Mouse (Mus musculus): Measurements from ENCODE around the gene Zfp592.
"Not testable (repeated sequence)": the region's sequence is repeated elsewhere in the genome, so short reads cannot be mapped to it uniquely, and the experiment has no call there.

Zfp592 gene

DNA sequence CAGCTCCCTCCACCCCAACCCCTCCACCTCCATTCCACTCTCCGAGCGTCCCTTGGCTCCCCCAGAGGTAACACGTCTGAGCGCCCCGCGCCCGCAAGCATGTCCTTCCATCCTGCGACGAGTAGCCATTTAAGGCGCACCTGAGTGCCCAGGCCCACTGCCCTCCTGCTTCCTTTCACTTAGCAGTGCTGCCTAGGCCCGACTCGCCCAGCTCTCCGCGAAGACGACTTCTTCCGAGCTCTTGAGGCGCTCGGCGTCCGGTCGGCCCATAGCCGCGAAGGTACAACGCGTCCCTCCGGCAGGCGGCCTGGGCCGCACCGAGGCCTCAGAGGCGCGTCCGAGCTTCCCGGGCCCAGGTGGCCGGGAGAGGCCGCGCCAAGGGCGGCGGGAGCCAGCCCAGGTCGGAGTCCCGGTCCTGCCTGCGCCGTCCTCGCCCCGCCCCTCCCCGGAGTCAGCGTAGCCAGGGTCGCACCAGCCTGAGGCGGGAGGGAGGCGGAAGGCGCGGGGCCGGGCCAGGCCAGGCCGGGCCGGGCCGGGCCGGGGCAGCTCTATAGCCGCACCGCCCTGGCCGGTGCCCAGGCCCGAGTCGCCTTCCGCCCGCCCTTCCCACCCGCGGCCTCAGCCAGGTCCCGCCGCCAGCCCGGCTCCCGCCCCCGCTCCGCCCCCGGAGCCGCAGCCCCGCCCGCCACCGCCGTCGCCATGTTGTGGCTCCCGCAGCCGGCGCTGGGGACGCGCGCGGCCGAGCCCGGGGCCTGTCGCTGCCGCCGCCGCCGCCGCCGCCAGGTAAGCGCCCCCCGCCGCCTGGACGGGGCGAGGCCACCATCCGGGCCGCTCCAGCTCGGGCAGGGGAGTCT, at the start of gene Zfp592:
TSS of gene Zfp592 (plus strand) at position 702 of the 854 bp plus-strand sequence.
- DNase-seq: peak; percentile 84 to 85

DNA sequence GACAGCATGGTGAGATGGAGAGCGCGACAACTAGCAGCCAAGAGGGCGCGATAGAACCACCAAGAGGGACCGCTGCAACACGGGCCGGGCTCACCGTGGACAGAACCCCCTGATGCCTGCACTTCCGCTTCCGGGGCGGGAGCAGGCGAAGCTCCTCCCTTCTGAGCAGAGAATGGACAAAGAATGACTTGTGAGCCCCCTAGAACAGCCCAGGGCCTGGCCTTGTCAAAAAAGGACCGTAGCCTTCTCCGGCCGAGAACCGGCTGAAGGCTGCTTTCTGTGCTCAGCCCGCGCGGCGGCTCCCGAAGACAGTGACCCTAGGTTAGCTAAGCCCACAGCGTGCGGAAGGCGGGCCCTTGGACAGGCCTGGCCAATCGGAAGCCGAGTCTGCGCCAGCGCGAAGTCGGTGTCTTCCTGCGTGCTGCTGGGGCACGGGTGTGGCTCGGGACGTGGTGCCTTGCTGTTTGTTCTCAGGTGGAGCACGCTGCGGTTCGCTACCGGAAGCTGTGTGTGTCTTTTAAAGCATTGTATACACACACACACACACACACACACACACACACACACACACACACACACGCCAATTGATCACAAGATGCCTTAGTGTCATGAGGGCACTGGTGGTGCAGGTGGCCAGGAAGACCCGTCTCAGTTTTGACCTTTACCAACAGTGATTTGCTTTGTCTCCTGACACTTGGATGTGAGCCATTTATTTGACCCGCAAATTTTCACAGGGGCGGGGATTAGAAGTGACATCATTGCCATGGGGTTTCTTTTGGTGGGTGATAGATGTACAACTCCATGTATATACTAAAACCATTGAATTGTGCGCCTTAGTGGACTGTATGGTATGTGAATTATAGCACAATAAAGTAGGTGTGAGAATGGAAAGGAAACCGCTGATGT, 45.8 kb upstream of the Zfp592 start, which contains the start of gene Sec11a:
TSS of gene Sec11a (minus strand) at position 336 of the 906 bp plus-strand sequence.
- peak; percentile 95 to 96 for DNase-seq

DNA sequence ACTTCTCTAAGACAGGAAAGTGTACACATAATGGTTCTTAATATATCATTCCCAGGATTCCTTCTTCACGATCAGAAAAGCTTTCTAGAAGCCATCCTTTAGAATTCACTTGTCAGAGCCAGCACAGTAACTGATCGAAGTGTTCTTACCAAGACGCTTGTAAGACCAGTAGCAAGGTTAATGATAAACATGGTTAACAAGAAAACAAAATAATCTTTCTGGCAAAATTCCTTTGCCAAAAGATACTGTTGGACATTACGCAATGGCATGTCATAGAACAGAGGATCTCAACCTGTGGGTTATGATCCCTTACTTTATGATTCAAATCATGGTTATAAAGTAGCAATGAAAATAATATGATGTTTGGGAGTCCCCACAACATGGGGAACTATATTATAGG, 42.0 kb upstream of the Zfp592 start:
- no peak for DNase-seq

DNA sequence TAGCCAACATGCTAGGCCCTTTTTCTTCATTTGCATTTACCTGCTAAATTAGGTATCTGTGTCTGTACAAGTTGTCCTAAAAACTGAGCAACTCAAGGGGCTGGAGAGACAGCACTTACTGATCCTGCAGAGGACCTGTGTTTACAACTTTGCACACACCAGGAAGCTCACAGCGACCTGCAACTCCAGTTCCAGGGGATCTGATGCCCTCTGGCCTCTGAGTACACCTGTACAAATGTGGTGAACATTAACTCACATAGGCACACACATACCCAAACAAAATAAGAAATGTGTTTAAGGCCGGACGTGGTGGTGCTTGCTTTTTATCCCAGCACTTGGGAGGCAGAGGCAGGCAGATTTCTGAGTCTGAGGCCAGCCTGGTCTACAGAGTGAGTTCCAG, 41.3 kb upstream of the Zfp592 start:
- DNase-seq: no peak

DNA sequence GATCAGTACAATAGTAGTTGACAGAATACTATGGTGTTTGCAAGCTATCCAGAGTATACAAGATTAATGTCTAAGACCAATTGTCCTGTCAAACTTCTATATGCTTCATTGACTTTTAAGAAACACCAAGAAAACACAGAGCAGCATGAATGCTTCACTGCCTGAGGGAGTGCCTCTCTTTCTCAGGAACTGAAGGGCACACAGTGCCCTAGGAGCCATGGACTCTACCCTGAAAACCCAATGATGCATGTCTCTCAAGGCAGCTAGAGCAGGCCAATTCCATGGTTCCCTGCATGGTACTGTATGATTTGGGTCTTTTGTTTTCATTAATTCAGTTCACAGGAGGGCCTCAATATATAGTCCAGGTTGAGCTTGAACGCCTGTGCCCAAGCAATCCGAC, 39.2 kb upstream of the Zfp592 start:
- no peak for DNase-seq

DNA sequence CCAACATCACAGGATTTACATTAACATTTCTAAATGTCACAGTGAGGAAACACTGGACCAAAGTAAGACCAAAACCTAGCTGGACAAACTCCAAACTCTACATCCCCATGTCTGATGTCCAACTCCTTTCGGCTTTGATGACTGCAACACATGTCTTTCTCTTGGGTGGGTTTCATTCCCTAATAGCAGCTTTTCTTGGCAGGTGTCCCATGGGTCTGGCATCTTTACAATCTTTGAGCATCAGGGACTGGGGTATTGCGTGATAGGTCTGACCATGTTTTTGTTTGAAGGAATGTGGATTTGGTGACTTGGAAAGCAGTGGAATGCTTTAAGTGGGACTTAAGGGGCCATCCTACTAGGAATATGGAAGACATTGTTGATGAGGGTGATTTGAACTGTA, 36.6 kb upstream of the Zfp592 start:
- no peak for DNase-seq

DNA sequence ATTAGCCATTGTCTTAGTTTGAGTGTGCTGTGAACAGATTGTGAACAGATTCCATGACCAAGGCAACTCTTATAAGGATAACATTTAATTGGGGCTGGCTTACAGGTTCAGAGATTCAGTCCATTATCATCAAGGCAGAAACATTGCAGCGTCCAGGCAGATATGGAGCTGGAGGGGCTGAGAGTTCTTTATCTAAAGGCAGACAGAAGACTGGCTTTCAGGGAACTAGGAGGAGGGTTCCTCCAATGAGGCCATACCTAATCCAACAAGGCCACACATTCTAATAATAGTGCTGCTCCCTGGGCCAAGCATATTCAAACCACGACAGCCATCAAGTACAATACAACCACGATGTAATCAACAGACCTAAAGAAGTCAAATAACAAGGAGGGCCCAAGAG, 34.5 kb upstream of the Zfp592 start:
- DNase-seq: no peak

DNA sequence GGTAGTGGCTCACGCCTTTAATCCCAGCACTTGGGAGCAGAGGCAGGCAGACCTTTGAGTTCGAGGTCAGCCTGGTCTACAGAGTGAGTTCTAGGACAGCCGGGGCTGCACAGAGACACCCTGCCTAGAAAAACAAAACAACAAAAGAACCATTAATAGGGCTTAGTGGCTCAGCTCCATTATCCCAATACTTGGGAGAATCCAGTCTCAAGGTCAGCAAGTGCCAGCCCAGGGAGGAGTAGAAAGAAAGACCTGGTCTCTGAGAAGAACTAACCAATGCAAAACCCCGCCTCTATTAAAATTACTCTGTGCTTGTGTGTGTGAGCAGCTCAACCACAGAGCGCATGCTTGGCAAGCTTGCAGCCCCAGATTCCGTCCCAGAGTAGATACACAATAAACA, 30.7 kb upstream of the Zfp592 start:
- DNase-seq: no peak

DNA sequence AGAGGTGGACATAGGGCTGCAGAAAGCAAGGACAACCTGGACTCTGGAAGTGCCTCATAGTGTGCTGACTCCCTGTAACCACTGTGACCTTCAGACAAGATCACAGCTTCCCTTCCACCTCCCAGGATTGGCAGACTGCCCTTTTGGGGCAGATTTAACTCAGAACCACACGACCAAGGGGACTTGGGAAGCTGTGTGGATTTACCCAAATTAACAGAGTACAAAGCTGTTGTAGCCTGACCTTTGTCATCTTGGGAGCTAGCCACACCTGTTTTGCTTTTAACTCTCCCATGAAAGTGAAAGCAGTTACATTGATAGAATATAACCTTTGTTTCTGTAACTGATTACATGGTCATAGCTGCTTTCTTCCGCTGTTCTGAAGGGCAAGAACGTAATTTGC, 22.6 kb upstream of the Zfp592 start:
- no peak for DNase-seq

DNA sequence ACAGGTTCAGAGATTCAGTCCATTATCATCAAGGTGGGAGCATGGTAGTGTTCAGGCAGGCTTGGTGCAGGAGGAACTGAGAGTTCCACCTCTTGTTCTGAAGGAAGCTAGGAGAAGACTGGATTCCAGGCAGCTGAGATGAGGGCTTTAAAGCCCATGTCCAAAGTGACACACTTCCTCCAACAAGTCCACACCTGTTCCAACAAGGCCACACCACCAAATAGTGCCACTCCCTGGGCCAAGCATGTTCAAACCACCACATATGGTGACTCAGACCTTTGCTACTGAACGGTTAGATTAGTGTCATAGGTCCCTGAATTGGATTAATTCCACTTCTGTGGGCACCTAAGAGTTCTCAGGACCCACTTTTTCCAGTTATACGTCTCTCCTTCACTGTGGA, 22.1 kb upstream of the Zfp592 start:
- no peak for DNase-seq

DNA sequence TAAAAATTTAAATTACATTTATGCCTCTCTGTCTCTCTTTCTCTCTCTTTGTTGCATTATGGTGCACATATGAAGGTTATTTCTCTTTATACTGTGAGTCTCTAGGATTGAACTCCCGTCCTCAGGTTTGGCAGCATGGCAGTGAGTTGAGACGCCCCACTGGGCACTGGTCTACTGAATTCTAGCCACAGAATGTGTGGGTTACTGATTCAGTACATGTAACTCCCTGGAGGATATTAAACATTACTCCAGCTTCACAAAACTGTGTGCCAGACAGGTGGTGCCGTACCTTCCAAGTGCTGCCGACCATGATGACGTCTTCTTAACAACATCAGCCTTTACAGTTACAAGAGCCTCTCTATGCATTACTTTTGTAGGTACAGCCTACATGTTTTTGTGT, 21.4 kb upstream of the Zfp592 start:
- DNase-seq: no peak

DNA sequence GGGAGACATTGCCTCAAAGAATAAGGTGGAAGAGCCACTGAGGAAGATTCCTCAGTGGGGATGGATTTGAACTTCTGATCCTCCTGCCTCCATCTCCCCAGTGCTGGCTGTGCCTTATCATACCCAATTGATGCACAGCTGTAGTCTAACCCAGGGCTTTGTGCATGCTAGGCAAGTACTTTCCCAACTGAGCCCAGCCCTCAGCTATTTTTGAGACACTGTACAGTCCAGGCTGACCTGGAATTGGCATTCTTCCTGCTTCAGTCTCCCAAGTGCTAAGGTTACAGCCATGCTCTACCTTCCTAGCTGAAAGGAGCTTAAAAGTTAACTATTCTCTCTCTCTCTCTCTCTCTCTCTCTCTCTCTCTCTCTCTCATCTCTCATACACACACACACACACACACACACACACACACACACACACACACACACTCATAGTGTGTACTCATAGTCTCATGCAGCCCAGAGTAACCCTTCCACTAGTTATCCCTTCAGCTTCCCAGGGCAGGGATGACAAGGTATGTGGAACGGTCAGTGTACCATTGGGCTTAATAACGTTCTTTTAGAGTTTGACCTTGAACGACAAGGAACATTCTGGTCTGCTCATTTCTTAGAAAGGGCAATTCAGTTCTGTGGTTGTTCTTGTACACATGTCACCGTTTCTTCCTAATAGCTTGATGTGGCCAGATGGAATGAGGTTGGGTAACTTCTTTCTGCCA, 20.4 kb upstream of the Zfp592 start:
- not testable (repeated sequence) for DNase-seq

DNA sequence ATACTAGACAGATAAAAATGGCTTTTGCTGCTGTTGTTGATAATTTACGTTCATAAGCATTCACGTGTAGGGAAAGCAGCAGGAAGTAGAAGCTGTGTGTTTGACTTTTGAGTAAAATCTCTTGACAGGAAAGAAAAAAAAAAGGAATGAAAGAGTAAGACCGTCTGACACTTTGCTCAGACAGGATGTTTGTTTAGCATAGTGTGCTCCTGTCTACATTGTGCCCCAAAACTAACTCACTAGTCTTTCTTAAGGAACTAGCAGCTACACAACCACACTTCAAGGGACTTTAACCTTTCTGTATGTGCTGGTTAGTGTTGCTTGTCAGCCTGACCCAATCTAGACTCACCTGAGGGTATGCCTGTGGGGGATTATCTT, 19.9 kb upstream of the Zfp592 start:
- not testable (repeated sequence) for DNase-seq

DNA sequence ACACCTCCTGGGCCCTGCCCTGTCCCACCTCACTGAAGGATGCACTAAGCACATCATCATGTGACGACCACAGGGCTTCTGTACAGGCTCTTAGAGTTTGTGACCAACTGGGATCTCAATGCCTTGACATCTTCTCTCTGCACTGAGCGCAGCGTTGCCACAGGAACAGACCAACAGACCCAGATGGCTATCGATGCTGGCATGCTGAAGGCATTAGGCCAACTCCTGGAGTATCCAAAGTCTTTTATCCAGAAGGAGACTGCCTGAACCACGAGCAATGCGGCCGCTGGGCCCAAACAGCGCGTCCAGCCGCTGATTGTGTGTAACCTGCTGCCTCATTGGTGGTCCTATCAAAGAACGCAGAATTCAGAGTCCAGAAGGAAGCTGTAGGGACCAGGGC, 12.9 kb upstream of the Zfp592 start:
- DNase-seq: no peak

DNA sequence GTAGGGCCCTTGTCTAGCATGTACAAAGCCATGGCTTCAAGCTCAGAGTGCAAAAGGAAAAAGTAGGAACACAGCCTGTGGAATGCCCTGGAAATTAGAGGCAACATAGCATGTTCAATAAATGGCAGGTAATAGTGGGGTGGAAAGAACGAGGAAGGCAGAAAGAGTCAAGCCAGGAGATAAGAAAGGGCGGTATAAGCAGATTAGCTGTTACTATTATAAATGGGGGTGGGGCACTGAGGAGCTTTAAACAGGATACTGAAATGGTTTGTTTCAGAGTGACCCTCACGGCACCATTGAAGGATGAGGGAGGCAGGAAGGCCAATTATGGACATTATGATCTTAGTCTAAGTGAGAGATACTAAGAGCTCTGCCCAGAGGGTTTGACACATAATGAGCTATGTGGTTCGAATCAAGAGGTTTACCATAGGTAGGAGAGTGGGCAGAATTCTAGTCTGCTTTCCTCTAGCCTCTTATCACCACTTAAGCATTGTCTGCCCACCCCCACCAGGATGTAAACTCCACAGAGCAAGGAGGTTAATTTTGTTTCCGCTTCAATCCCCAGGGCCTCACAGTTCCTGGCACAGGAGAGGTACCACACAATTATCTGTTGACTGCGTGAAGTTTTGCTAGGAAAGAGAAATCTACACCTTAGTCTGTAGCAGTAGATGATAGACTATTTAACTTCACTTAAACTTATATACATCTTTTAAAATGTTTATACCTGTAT, 6.9 kb upstream of the Zfp592 start:
- DNase-seq: no peak

DNA sequence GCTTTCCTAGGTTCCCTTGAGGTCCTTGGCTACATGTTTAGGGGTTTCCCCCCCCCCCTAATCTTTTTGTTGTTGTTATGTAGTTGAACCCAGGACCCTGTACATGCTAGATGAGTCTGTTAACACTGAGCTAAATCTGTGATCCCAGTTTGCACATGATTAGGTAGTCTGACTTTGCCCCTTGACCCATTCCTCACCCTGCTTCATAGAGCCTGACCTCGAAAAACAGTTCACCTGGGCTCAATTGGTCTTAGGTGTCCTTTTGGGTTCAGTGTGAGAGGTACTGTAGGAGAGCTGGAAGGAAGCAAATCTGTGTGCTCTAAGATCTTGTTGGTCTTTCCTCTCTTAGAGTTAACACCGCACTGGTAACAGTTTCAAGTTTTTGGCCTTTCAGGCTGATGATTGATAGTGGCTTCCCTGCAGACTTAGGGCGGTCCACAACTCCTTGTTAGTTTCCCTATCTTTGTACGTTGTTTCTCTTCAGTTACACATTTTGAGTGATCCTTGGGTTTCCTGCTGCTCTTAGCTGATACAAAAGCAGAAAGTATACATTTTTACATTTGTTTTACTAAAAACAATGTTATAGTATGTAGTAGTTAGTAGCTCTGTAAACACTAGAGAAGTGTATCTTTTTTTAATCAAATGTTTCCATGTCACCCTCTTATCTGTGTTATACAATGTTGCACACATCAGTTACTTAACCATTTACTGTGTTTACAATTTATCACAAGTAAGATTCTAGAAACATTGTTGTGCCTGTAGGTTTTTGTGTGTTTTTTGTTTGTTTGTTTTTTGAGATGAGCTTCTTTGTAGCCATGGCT, 5.5 kb upstream of the Zfp592 start:
- DNase-seq: no peak

DNA sequence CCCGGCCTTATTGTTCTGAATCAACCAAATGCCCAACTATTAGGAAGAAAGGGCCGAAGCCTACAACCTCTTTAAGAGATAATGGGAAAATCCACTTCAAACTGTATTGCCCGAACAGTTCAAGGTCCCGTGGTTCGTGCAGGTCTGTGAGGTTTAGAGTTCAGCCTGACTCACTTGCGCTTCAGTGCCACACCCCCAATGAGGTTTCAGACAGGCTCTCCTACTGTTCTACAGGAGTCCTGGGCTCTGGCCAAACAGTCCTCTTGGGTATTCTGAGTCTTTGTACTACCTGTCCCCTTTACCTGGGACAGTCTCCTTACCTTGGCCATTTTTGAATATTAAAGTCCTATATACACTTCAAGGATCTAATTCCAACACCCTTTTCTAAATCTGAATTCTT, 3.2 kb upstream of the Zfp592 start:
- no peak for DNase-seq

DNA sequence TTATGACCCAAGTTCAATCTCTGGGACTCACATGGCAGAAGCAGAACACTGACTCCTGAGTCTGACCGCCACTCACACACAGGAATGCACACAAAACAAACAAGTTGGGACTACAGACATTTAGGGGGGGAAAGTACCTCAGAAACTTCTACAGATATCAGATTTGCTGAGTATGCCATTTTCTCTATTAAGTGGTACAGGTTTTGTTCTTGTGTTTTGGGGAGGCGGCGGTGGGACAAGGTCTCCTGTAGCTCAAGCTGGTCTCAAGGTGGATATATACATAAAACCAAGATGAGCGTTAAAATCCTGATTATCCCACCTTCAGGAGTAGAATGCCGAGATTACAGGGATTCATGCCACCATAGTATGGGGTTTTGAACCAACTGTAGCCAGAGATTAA, 1.9 kb upstream of the Zfp592 start:
- DNase-seq: no peak

DNA sequence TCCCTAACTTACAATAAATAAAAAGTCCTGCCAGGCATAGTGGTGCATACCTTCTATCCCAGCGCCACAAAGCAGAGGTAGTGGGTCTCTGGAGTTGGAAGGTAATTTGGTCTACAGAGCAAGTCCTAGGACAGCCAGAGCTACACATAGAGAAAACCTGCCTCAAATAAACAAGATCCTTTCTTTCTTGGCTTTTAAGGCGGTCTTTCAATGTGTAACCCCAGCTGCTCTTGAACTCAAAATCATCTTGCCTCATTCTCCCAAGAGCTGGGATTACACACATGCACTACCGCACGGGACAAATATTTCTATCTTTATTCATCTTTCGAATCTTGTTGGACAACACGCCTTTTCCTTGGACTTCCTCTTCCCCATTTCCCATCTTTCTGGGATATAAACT, 1.4 kb upstream of the Zfp592 start:
- DNase-seq: no peak

DNA sequence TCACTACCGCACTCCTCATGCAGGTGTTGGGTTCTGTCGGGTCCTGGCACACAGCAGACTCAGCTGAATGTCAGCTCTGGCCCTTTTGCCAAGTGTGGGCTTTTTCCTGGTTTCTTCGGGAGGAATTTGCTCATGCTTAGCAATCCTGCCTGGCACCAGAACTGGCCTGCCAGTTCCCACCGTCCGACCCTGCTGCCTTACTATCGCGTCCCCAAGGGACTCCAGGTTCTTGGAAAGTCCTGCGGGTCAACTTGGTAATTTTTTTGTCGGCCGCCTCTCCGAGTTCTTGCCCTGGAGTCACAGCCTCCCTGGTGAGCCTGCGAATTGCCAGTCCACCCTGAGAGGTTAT, 876 bp upstream of the Zfp592 start:
- no peak for DNase-seq

DNA sequence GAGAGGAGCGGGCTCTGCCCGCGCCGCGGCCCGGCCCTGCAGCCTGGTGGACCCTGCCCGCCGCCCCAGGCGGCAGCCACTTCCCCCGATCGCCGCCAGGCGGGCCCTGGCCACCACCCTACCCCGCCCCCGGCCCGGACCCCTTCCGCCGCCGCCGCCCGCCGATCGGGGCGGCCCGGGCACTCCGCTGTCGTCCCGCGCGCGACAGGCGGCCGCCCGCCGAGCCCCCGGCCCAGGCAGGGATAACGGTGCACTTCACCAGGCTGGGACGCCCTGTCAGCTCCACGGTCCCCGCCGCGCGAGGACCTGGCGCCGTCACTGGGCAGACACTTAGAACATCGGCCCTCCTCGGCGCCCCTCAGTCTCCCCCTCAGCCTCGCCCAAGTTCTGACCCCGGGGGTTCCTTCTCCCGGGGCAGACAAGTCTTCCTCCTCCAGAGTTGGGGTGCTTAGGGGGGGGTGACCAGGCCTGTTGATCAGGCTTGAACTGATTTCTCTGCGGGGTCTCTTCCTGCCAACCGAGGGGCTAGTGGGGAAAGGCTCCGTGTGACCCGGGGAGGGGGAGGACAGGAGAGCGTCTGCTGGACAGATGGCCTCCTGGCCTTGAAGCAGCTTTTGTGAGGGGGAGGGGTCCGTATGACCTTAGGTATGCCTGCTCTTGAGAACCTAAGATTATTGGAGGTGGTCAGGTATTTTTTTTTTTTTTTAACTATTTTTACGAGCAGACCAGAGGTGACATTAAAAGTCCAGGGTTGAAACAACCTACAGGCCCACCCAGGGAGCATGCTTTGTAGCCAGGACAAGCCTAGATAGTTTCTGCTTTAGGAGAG, 567 bp downstream of the Zfp592 start:
- no peak for DNase-seq

Measured in thymus, postnatal 36 days (tissue).